Mouse (Mus musculus) E14TG2a.4 (cell line): ENCODE measurements around the gene Gsg1.

ENCODE experiments used
- H3K27me3 ChIP-seq: 2 replicates; pipeline ENCODE4 v1.6.1; 2014; ENCODE audit warnings: low read length, control low read depth; ENCODE audit not compliant: insufficient read depth
- H3K36me3 ChIP-seq: 2 replicates; pipeline ENCODE4 v1.6.1; 2014; ENCODE audit warnings: low read length, control low read depth; ENCODE audit not compliant: insufficient read depth
- H3K4me1 ChIP-seq: replicated peaks from 2 replicates; pipeline ENCODE4 v1.6.1; 2014; ENCODE audit warnings: low read depth, low read length, control low read depth
- H3K4me3 ChIP-seq: replicated peaks from 2 replicates; pipeline ENCODE4 v1.5.1; 2014; ENCODE audit warnings: mild to moderate bottlenecking, low read length
- H3K9me3 ChIP-seq: 2 replicates; pipeline ENCODE4 v1.6.1; 2014; ENCODE audit warnings: low read length, control low read depth
- CTCF ChIP-seq: conservative IDR thresholded peaks from 2 replicates; pipeline ENCODE4 v1.5.1; 2014; ENCODE audit warnings: low read length
- NANOG ChIP-seq: IDR thresholded peaks from 2 replicates; pipeline ENCODE4 v1.6.1; 2014; ENCODE audit warnings: borderline replicate concordance, low read length, mixed read lengths
- POU5F1 ChIP-seq: IDR thresholded peaks from 2 replicates; pipeline ENCODE4 v1.6.1; 2014; ENCODE audit warnings: low read length, borderline replicate concordance

Gsg1 gene

DNA sequence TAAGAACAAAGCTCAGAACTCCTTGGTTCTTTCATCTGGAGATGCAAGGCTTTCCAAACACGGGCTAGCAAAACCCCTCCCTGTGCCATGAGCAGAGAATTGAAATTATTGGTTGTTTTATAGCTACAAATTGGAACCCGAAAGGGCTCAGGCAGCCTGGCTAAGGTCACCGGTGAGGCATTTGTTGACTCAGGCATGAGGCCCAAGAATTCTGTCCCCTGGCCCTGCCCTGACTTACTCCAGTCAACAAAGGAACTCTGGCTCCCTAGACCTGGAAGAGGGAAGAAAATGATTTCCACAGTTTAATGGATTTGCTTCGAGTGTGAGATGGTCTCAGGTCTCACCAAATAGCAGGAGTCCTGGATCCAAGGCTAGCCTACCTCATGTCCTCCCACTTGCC lies 38.2 kb upstream of the Gsg1 start:
- Histone ChIP-seq H3K9me3 (peaks cover 13% of the 10 kb centered on the region), H3K4me1 (no peaks in the 10 kb centered on the region; the same call in 1 of the 2 replicates), H3K36me3 (no peaks in the 10 kb centered on the region), H3K27me3 (peaks cover 15% of the 10 kb centered on the region; the same call in 1 of the 2 replicates), H3K4me3 (no peak overlapping the region)
- no peak for TF ChIP-seq CTCF
- TF ChIP-seq POU5F1 = no peak
- TF ChIP-seq NANOG = no peak

DNA sequence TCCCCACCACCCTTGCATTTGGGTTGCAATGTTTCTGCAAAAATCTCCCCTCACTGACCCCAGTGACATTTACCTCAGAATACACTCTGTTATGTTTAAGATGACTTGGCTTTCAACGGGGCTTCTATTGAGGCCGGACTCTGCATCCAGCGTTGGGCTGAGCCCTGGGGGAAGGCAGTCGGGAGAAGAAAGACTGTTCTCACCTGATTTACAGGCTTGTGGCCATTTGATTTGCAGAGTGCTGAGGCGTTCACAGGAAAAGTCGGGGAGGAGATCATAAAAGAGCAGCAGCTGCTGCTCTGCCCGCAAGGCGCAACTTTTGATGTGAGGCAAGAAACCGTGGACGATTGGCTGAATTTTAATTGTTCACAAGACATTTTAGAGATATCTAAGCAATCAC lies 25.7 kb upstream of the Gsg1 start:
- TF ChIP-seq CTCF (no peak), NANOG (no peak), POU5F1 (no peak)

DNA sequence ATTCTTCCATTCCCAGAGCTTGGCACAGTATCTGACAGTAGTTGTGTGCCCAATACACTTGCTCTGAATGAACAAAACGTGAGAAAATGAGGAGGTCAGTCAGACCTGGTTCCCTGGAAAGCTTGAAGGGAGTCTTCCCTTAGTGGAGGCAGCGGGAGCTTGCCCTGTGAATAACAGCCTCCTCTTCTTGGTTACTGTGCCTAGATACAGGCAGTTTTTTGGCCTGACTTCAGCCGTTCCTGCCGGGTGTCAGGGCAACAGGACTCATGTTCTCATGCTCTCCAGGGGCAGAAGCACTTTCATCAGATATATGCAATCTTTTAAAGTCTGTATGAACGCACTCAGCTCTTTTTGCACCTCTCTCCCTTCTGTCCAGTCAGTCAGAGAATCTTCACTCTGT lies 25.1 kb upstream of the Gsg1 start:
- Histone ChIP-seq H3K4me3 (no peak overlapping the region), H3K4me1 (no peaks in the 10 kb centered on the region), H3K27me3 (no peaks in the 10 kb centered on the region), H3K36me3 (no peaks in the 10 kb centered on the region), H3K9me3 (no peaks in the 10 kb centered on the region)
- TF ChIP-seq CTCF = no peak
- TF ChIP-seq POU5F1 = no peak
- TF ChIP-seq NANOG = no peak

More for the DNA sequence above, 25.7 kb upstream of the Gsg1 start:
- H3K36me3 ChIP-seq = no peaks in the 10 kb centered on the region
- H3K27me3 ChIP-seq = no peaks in the 10 kb centered on the region
- no peak overlapping the region for H3K4me3 ChIP-seq
- no peaks in the 10 kb centered on the region for H3K4me1 ChIP-seq
- H3K9me3 ChIP-seq = no peaks in the 10 kb centered on the region

DNA sequence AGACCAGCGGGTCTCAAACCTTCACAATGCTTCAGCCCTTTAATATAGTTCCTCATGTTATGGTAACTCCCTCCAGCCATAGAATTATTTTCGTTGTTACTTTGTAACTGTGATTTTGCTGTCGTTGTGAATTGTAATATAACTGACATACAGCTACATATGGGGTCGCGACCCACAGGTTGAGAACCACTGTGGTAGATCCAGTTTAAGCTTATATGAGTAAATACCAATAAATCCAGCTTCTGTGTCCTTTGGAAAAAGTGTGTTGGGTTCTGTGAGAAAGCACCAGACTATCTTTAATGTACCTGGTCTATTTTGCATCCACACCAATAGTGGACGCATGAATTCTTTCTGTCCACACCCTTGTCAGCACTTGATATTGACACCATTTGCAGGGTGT lies 24.2 kb upstream of the Gsg1 start:
- TF ChIP-seq POU5F1 (no peak), NANOG (no peak), CTCF (no peak)
- no peaks in the 10 kb centered on the region for H3K4me1 ChIP-seq
- H3K36me3 ChIP-seq = no peaks in the 10 kb centered on the region

DNA sequence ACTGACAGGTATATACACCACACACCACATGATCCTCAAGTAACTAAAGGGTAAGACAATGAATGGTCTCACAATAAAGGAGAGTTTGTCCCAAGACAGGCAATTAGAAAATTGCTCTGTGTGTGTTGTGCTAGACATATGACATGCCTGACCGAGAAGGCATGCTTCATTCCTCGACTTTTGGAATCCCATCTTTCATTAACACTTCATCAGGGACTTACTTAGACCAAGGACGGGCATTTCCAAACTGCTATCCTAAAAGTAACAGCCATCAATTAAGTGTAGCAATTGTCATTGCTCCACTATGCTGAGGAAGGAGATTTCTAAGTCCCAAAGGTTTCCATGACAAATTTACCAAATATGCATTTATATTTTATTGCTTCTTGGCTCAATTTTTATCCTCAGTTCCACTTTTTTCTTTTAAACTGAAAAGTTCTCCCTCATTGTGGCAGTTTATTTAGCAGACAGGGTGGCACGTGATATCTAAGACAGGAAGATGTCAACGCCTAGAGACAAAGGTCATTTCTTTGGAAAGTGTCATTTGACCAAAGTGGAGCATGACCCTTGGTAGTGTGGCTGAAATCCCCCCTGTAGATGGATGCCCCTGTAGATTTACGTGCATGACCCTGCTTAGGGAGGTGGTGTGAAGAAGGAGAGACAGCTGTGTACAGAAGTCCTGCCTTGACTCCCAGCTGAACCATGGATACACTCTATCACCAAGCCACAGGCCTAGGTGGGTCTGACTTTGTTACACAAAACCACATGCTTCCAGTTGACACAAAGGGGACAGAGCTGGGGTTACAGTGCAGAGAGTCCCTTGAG lies 22.5 kb upstream of the Gsg1 start:
- Histone ChIP-seq H3K9me3 (no peaks in the 10 kb centered on the region), H3K4me1 (no peaks in the 10 kb centered on the region), H3K4me3 (no peak overlapping the region), H3K36me3 (no peaks in the 10 kb centered on the region), H3K27me3 (no peaks in the 10 kb centered on the region)
- TF ChIP-seq CTCF (no peak), NANOG (no peak), POU5F1 (no peak)

More for the DNA sequence above, 24.2 kb upstream of the Gsg1 start:
- Histone ChIP-seq H3K4me3 (no peak overlapping the region), H3K9me3 (no peaks in the 10 kb centered on the region), H3K27me3 (no peaks in the 10 kb centered on the region)

DNA sequence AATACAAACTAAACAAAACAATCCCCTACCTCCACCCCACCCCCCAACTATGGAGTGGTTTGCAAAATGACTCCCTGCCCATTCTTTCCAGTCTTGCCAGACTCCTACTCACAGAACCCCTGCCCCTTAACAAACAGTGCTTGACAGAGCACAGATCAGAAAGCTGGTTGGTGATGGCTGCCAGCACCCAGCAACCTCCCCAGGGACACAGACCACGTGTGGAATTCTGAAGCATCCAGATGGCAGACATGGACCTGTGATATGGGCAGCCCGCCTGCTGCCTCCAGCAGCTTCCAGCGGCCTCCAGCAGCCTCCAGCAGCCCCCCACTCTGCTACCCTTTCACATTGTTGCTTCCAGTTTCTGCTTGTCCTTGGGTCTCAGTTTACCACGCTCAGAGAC lies 21.1 kb upstream of the Gsg1 start:
- H3K4me1 ChIP-seq = no peaks in the 10 kb centered on the region
- H3K27me3 ChIP-seq = no peaks in the 10 kb centered on the region
- no peak overlapping the region for H3K4me3 ChIP-seq
- TF ChIP-seq NANOG (no peak), POU5F1 (no peak), CTCF (no peak)
- H3K36me3 ChIP-seq = no peaks in the 10 kb centered on the region
- no peaks in the 10 kb centered on the region for H3K9me3 ChIP-seq

DNA sequence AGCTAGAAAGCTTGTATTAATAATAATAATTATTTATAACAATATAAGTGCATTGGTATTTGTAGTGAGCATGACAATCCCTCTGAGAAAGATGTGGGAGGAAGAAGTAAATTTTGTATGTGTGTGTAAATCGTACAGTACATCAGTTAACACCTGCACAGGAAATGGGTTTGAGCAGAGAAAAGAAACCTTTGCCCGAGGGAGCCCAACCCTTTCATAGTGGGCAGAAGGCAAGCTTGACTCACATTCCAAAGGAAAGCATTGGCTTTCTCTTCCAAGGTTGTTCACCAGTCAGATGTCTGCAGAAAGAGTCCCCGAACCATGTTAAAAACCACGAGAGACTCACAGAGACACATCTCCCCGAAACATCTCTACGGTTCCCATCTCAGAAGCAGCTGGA lies 18.9 kb upstream of the Gsg1 start:
- no peaks in the 10 kb centered on the region; the same call in 1 of the 2 replicates for H3K27me3 ChIP-seq
- H3K4me3 ChIP-seq = no peak overlapping the region
- no peaks in the 10 kb centered on the region for H3K36me3 ChIP-seq
- no peak for TF ChIP-seq CTCF
- no peak for TF ChIP-seq POU5F1
- no peak for TF ChIP-seq NANOG
- no peaks in the 10 kb centered on the region for H3K9me3 ChIP-seq
- H3K4me1 ChIP-seq = peaks cover 5% of the 10 kb centered on the region; the same call in 1 of the 2 replicates

DNA sequence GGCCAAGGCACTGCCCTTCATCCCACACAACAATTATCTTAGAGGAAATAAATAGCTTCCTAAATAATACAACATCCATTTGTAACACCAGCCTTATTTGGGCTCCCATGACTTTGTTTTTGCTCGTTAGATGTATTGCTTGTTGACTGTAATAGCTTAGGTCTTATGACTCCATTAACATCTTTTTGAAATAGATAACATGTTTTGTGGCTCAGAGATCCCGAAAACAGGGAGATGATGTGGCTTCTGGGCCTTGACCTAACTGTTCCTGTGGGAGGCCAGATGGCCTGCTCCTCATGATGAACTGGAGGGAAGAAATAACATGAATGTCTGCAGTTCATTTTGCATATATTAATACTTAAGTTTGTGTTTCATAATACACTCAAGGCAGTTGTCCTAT lies 17.6 kb upstream of the Gsg1 start:
- H3K9me3 ChIP-seq = no peaks in the 10 kb centered on the region
- peaks cover 5% of the 10 kb centered on the region; the same call in 1 of the 2 replicates for H3K4me1 ChIP-seq
- H3K27me3 ChIP-seq = peaks cover 5% of the 10 kb centered on the region
- no peaks in the 10 kb centered on the region for H3K36me3 ChIP-seq
- TF ChIP-seq POU5F1 (no peak), NANOG (no peak), CTCF (no peak)
- H3K4me3 ChIP-seq = no peak overlapping the region

DNA sequence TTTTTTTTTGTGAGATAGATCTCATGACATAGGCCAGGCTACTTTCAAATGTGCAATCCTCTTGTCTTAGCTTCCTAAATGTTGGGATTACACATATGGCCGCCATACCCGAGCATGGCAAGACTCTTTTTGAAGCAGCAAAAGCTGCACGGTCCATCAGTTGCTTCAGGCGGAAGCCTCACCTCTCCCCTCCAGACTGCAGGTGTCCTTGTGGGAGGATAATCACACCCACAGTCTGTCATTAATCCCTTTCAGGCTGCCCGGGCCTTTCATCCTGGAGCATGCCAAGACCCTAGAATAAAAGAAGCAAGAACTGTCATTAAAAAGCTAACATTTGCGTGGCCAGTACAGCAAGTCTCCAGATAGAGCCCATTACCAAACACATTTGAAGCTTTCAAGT lies 15.5 kb upstream of the Gsg1 start:
- H3K36me3 ChIP-seq = no peaks in the 10 kb centered on the region
- peaks cover 5% of the 10 kb centered on the region for H3K27me3 ChIP-seq
- H3K4me1 ChIP-seq = peaks cover 5% of the 10 kb centered on the region; the same call in 1 of the 2 replicates
- H3K4me3 ChIP-seq = no peak overlapping the region
- TF ChIP-seq POU5F1 = no peak
- TF ChIP-seq NANOG = no peak
- TF ChIP-seq CTCF = no peak
- no peaks in the 10 kb centered on the region for H3K9me3 ChIP-seq
